Mouse (Mus musculus) urinary bladder, postnatal 36 days (tissue): ENCODE measurements at regions not wholly inside any gene's neighbourhood (a gene's known extent, or its start where the extent isn't known, plus 50 kb on each side); places are given as distances from the start of the nearest gene placed in this dataset.

Experiments used
- DNase-seq, 2 experiments: peaks; one replicate each; pipeline ENCODE4 v3.0.0; 2022; ENCODE audit warnings: low spot score in 2 of 2, mixed read lengths in 1 of 2

GRCm38 (mm10) chr3:136993473-136993872, 323.5 kb downstream of the Ppp3ca start:
- DNase-seq = no peak

- no peak for DNase-seq
Observed at GRCm38 (mm10) chr3:136994361-136995083, 324.6 kb downstream of the Ppp3ca start.

GRCm38 (mm10) chr3:136995611-136996335, 325.8 kb downstream of the Ppp3ca start:
- no peak for DNase-seq

- DNase-seq = no peak
Observed at GRCm38 (mm10) chr3:136996381-136996895, 326.5 kb downstream of the Ppp3ca start.

GRCm38 (mm10) chr3:137011551-137011950, 329.3 kb upstream of the Emcn start:
- DNase-seq = no peak

- DNase-seq = no peak
Observed at GRCm38 (mm10) chr3:137014686-137015085, 326.2 kb upstream of the Emcn start.

GRCm38 (mm10) chr3:137015199-137015598, 325.7 kb upstream of the Emcn start:
- no peak for DNase-seq

- no peak for DNase-seq
Observed at GRCm38 (mm10) chr3:137019971-137020634, 320.8 kb upstream of the Emcn start.

- no peak for DNase-seq
Observed at GRCm38 (mm10) chr3:137029546-137029945, 311.3 kb upstream of the Emcn start.

GRCm38 (mm10) chr3:137032802-137033201, 308.1 kb upstream of the Emcn start:
- DNase-seq = no peak

GRCm38 (mm10) chr3:137039638-137040037, 301.2 kb upstream of the Emcn start:
- no peak for DNase-seq

- no peak for DNase-seq
Observed at GRCm38 (mm10) chr3:137056544-137057224, 284.2 kb upstream of the Emcn start.

GRCm38 (mm10) chr3:137057225-137057910, 283.5 kb upstream of the Emcn start:
- DNase-seq = no peak

GRCm38 (mm10) chr3:137057911-137058260, 283.0 kb upstream of the Emcn start:
- no peak for DNase-seq

- no peak for DNase-seq
Observed at GRCm38 (mm10) chr3:137062067-137062466, 278.8 kb upstream of the Emcn start.

- no peak for DNase-seq
Observed at GRCm38 (mm10) chr3:137067336-137067735, 273.5 kb upstream of the Emcn start.

- no peak for DNase-seq
Observed at GRCm38 (mm10) chr3:137069334-137069733, 271.5 kb upstream of the Emcn start.

GRCm38 (mm10) chr3:137077718-137078599, 262.9 kb upstream of the Emcn start:
- no peak for DNase-seq

GRCm38 (mm10) chr3:137078600-137078975, 262.3 kb upstream of the Emcn start:
- DNase-seq = no peak

GRCm38 (mm10) chr3:137086896-137087295, 254.0 kb upstream of the Emcn start:
- no peak for DNase-seq
